Mouse (Mus musculus): ENCODE data around the gene Kcnh4.
"Not testable (repeated sequence)": the region's sequence is repeated elsewhere in the genome, so short reads cannot be mapped to it uniquely, and the experiment has no call there.

Gene Kcnh4

GRCm38 (mm10) chr11:100759611-100760233 is at the start of gene Kcnh4:
TSS of gene Kcnh4 (minus strand) at chr11:100759942.
- peak; percentile 84 for DNase-seq

- DNase-seq, result no peak
Measured at GRCm38 (mm10) chr11:100806380-100807305, 46.9 kb upstream of the Kcnh4 start.

GRCm38 (mm10) chr11:100805535-100805934 is 45.8 kb upstream of the Kcnh4 start:
- no peak for DNase-seq

GRCm38 (mm10) chr11:100804409-100804808 is 44.7 kb upstream of the Kcnh4 start:
- DNase-seq, result no peak

GRCm38 (mm10) chr11:100799426-100799825 is 39.7 kb upstream of the Kcnh4 start:
- DNase-seq, result no peak

- DNase-seq, result no peak
Measured at GRCm38 (mm10) chr11:100796585-100796984, 36.8 kb upstream of the Kcnh4 start.

- no peak for DNase-seq
Measured at GRCm38 (mm10) chr11:100795386-100795785, 35.6 kb upstream of the Kcnh4 start.

GRCm38 (mm10) chr11:100791457-100792049 is 31.8 kb upstream of the Kcnh4 start:
- no peak for DNase-seq

- not testable (repeated sequence) for DNase-seq
Measured at GRCm38 (mm10) chr11:100790644-100791043, 30.9 kb upstream of the Kcnh4 start.

- no peak for DNase-seq
Measured at GRCm38 (mm10) chr11:100789702-100790101, 30.0 kb upstream of the Kcnh4 start.

- no peak for DNase-seq
Measured at GRCm38 (mm10) chr11:100785774-100786173, 26.0 kb upstream of the Kcnh4 start.

GRCm38 (mm10) chr11:100784286-100784685 is 24.5 kb upstream of the Kcnh4 start:
- no peak for DNase-seq

- no peak for DNase-seq
Measured at GRCm38 (mm10) chr11:100782568-100782967, 22.8 kb upstream of the Kcnh4 start.

- no peak for DNase-seq
Measured at GRCm38 (mm10) chr11:100781763-100782475, 22.2 kb upstream of the Kcnh4 start.

- no peak for DNase-seq
Measured at GRCm38 (mm10) chr11:100780247-100780646, 20.5 kb upstream of the Kcnh4 start.

- no peak for DNase-seq
Measured at GRCm38 (mm10) chr11:100778069-100778468, 18.3 kb upstream of the Kcnh4 start.

- no peak for DNase-seq
Measured at GRCm38 (mm10) chr11:100775921-100776320, 16.2 kb upstream of the Kcnh4 start.

- DNase-seq, result no peak
Measured at GRCm38 (mm10) chr11:100774261-100774660, 14.5 kb upstream of the Kcnh4 start.

GRCm38 (mm10) chr11:100770646-100771408 is 11.1 kb upstream of the Kcnh4 start, which contains the start of gene Ghdc:
TSS of gene Ghdc (minus strand) at chr11:100770957.
- DNase-seq, result peak; percentile 87

- no peak for DNase-seq
Measured at GRCm38 (mm10) chr11:100769980-100770379, 10.2 kb upstream of the Kcnh4 start.

- DNase-seq, result no peak
Measured at GRCm38 (mm10) chr11:100767871-100768270, 8.1 kb upstream of the Kcnh4 start.

GRCm38 (mm10) chr11:100766726-100767125 is 7.0 kb upstream of the Kcnh4 start:
- DNase-seq, result no peak
